Mouse (Mus musculus) v-Abl transformed pro-B cells (cell line): ENCODE results near the gene Zbtb41.

Experiments
- in situ Hi-C, 2 experiments: fragments of 400-800 bp; cut with MboI; formaldehyde crosslinking; loops; one replicate each; pipeline ENCODE4 v1.15.1; 2025; ENCODE audit not compliant: unreplicated experiment in 2 of 2

Zbtb41 gene

GRCm38 (mm10) chr1:139460807-139461206, 38.7 kb downstream of the Zbtb41 start:
- in situ Hi-C loops: loop anchor here in 1 of 2 experiments (25.0 kb wide), 1 partner anchor 1076 kb away; no protein-coding TSS in a partner anchor

GRCm38 (mm10) chr1:139465936-139466335, 43.8 kb downstream of the Zbtb41 start:
- in situ Hi-C loops: loop anchor here in 1 of 2 experiments (25.0 kb wide), 1 partner anchor 1071 kb away; no protein-coding TSS in a partner anchor

- in situ Hi-C loops: no loop called here
Measured at GRCm38 (mm10) chr1:139478898-139479297, 56.8 kb downstream of the Zbtb41 start.

GRCm38 (mm10) chr1:139480246-139480645, 58.2 kb downstream of the Zbtb41 start:
- in situ Hi-C loops: no loop called here

GRCm38 (mm10) chr1:139481146-139481545, 59.1 kb downstream of the Zbtb41 start:
- in situ Hi-C loops: no loop called here

- in situ Hi-C loops: no loop called here
Measured at GRCm38 (mm10) chr1:139494630-139495029, 72.5 kb downstream of the Zbtb41 start.

- in situ Hi-C loops: no loop called here
Measured at GRCm38 (mm10) chr1:139495408-139495807, 73.3 kb downstream of the Zbtb41 start.

GRCm38 (mm10) chr1:139496212-139496611, 74.1 kb downstream of the Zbtb41 start:
- in situ Hi-C loops: no loop called here

GRCm38 (mm10) chr1:139499751-139500150, 77.7 kb downstream of the Zbtb41 start:
- in situ Hi-C loops: no loop called here

GRCm38 (mm10) chr1:139501258-139501752, 79.2 kb downstream of the Zbtb41 start, which contains the start of gene F13b:
Gene F13b, plus strand, starts transcription at chr1:139501702.
- in situ Hi-C loops: no loop called here
